Mouse (Mus musculus) liver, embryonic 14.5 days (tissue): ENCODE measurements around the gene Hoxb1.

ENCODE experiments used
- CTCF ChIP-seq: IDR thresholded peaks from 2 replicates; pipeline ENCODE4 v1.5.1; 2016; ENCODE audit warnings: antibody characterized with exemption, low read depth, control low read depth
- EP300 ChIP-seq: IDR thresholded peaks from 2 replicates; pipeline ENCODE4 v1.6.1; 2016; ENCODE audit warnings: antibody characterized with exemption, low read depth

DNA sequence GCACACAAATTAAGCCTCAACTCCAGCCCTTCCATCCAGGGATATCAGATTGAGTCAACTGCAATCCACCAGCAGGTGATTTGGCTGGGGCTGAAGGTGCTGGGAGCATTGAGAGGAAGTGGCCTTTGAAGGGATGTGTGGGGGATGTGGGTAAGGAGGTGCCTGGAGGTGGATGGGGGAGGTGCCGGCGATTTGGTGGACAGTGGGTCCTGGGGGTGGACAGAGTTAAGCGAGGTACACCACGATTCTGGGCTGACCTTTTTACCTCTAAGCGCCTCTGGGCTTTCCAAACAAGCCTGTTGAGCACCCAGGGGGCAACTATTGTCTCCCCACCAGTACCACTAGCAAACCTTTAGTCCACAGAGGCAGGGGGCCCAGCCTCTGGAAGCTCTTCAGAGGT, 3.1 kb downstream of the Hoxb1 start:
- TF ChIP-seq CTCF (no peak), EP300 (no peak)
